Mouse (Mus musculus) limb, embryonic 13.5 days (tissue): ENCODE results near the gene Dnajb3. TPM values are rescaled to one million over a fixed set of nuclear protein-coding genes. Genes with fewer than 3 reads are reported as not detected.
A peak's percentile ranks its signal among the peaks of the same experiment; 100 is the strongest.

ENCODE experiments used
- ATAC-seq: fragments of 200-750 bp; cut with Nextera tagmentation; 2 replicates; pipeline ENCODE4 v1.8.0; 2017; ENCODE audit warnings: low read depth, moderate number of reproducible peaks, moderate TSS enrichment; ENCODE audit not compliant: low FRiP score
- H3K27ac ChIP-seq: fragments of 300-500 bp; sonication (generic); 2 replicates; pipeline ENCODE4 v1.5.1; 2015; ENCODE audit warnings: inconsistent platforms, mild to moderate bottlenecking, moderate library complexity
- H3K27me3 ChIP-seq: fragments of 300-500 bp; sonication (generic); 2 replicates; pipeline ENCODE4 v1.6.1; 2015; ENCODE audit warnings: mild to moderate bottlenecking, inconsistent platforms
- H3K36me3 ChIP-seq: fragments of 300-500 bp; sonication (generic); 2 replicates; pipeline ENCODE4 v1.6.1; 2015; ENCODE audit warnings: inconsistent platforms, mild to moderate bottlenecking, moderate library complexity
- H3K4me1 ChIP-seq: fragments of 300-500 bp; sonication (generic); 2 replicates; pipeline ENCODE4 v1.6.1; 2015; ENCODE audit warnings: inconsistent platforms
- H3K4me2 ChIP-seq: fragments of 300-500 bp; sonication (generic); replicated peaks from 2 replicates; pipeline ENCODE4 v1.6.1; 2015; ENCODE audit warnings: inconsistent platforms, mild to moderate bottlenecking, moderate library complexity
- H3K4me3 ChIP-seq: fragments of 300-500 bp; sonication (generic); 2 replicates; pipeline ENCODE4 v1.5.1; 2015; ENCODE audit warnings: moderate library complexity, mild to moderate bottlenecking, inconsistent platforms
- H3K9ac ChIP-seq: fragments of 300-500 bp; sonication (generic); 2 replicates; pipeline ENCODE4 v1.6.1; 2015; ENCODE audit warnings: mild to moderate bottlenecking, inconsistent platforms
- H3K9me3 ChIP-seq: fragments of 300-500 bp; sonication (generic); 2 replicates; pipeline ENCODE4 v1.6.1; 2016; ENCODE audit warnings: inconsistent platforms
- WGBS: fragments of 180-500 bp; shearing (Covaris S2); methylation state at CpG from one replicate; pipeline ENCODE4 v1.1.7; 2015; 5-methylcytosine and 5-hydroxymethylcytosine counted together
- polyA plus RNA-seq: library from polyadenylated mRNA; unstranded; fragments of >200 nt; fragmentation: Nextera tagmentation; extraction: Ambion mirVana; gene quantifications from 2 replicates; pipeline ENCODE4 v1.2.1, GENCODE M21; 2015

Dnajb3 gene
- 13.1 and 13.3 TPM in 2 replicates for polyA plus RNA-seq

- peak within 1 kb of the TSS; percentile 74 for H3K9ac ChIP-seq
- 0 out of 2 replicates have a peak within 1 kb of the TSS, but pooled peaks have one; percentile 22 for H3K27ac ChIP-seq
- peak within 1 kb of the TSS; percentile 53 for H3K4me3 ChIP-seq
- H3K4me1 ChIP-seq, result no peaks in the 10 kb centered on the region
- H3K9me3 ChIP-seq, result peaks cover 9% of the 10 kb centered on the region; the same call in 1 of the 2 replicates
- H3K36me3 ChIP-seq, result peaks cover 5% of the 10 kb centered on the region; the same call in 1 of the 2 replicates
- no peaks in the 10 kb centered on the region for H3K27me3 ChIP-seq
- 7% methylated on average over 62 of the region's 62 CpGs for WGBS
- peak; percentile 98 for ATAC-seq
- peak within 1 kb of the TSS; percentile 75 for H3K4me2 ChIP-seq
These were observed at the start of gene Dnajb3 for GRCm38 (mm10) chr1:88205294-88205922. Gene Dnajb3, minus strand, starts transcription at chr1:88205782.

- Histone ChIP-seq H3K9me3 (peaks cover 77% of the 10 kb centered on the region), H3K4me2 (no peak overlapping the region), H3K4me3 (no peak overlapping the region), H3K27ac (no peak overlapping the region), H3K27me3 (no peaks in the 10 kb centered on the region), H3K36me3 (peaks cover 8% of the 10 kb centered on the region), H3K9ac (no peak overlapping the region), H3K4me1 (no peaks in the 10 kb centered on the region)
- 87% methylated on average over 12 of the region's 12 CpGs for WGBS
- ATAC-seq, result no peak
These were observed 49.3 kb upstream of the Dnajb3 start for GRCm38 (mm10) chr1:88254793-88255465.

- Histone ChIP-seq H3K4me2 (no peak overlapping the region), H3K4me3 (no peak overlapping the region), H3K9me3 (peaks cover 85% of the 10 kb centered on the region), H3K4me1 (no peaks in the 10 kb centered on the region), H3K27ac (no peak overlapping the region), H3K27me3 (no peaks in the 10 kb centered on the region), H3K36me3 (no peaks in the 10 kb centered on the region), H3K9ac (no peak overlapping the region)
- WGBS, result 68% methylated on average over 6 of the region's 6 CpGs
- ATAC-seq, result no peak
These were observed 48.0 kb upstream of the Dnajb3 start for GRCm38 (mm10) chr1:88253540-88253939.

GRCm38 (mm10) chr1:88253106-88253505 is 47.5 kb upstream of the Dnajb3 start:
- Histone ChIP-seq H3K9me3 (peaks cover 86% of the 10 kb centered on the region), H3K9ac (no peak overlapping the region), H3K4me3 (no peak overlapping the region), H3K4me2 (no peak overlapping the region), H3K27me3 (no peaks in the 10 kb centered on the region), H3K27ac (no peak overlapping the region), H3K4me1 (no peaks in the 10 kb centered on the region), H3K36me3 (no peaks in the 10 kb centered on the region)
- WGBS, result 75% methylated on average over 8 of the region's 8 CpGs
- no peak for ATAC-seq

- Histone ChIP-seq H3K9me3 (peaks cover 87% of the 10 kb centered on the region), H3K36me3 (no peaks in the 10 kb centered on the region), H3K4me3 (no peak overlapping the region), H3K27ac (no peak overlapping the region), H3K4me1 (no peaks in the 10 kb centered on the region), H3K9ac (no peak overlapping the region), H3K27me3 (no peaks in the 10 kb centered on the region), H3K4me2 (no peak overlapping the region)
- ATAC-seq, result no peak
- WGBS, result 81% methylated on average over 5 of the region's 5 CpGs
These were observed 44.4 kb upstream of the Dnajb3 start for GRCm38 (mm10) chr1:88250023-88250422.

- no peaks in the 10 kb centered on the region for H3K36me3 ChIP-seq
- WGBS, result 75% methylated on average over 7 of the region's 7 CpGs
- H3K4me2 ChIP-seq, result no peak overlapping the region
- peaks cover 87% of the 10 kb centered on the region for H3K9me3 ChIP-seq
- ATAC-seq, result no peak
- no peaks in the 10 kb centered on the region for H3K27me3 ChIP-seq
- no peak overlapping the region for H3K4me3 ChIP-seq
- H3K9ac ChIP-seq, result no peak overlapping the region
- no peaks in the 10 kb centered on the region for H3K4me1 ChIP-seq
- no peak overlapping the region for H3K27ac ChIP-seq
These were observed 44.0 kb upstream of the Dnajb3 start for GRCm38 (mm10) chr1:88249596-88249995.

GRCm38 (mm10) chr1:88248658-88249057 is 43.1 kb upstream of the Dnajb3 start:
- peaks cover 91% of the 10 kb centered on the region for H3K9me3 ChIP-seq
- H3K4me2 ChIP-seq, result no peak overlapping the region
- no peak overlapping the region for H3K9ac ChIP-seq
- H3K4me3 ChIP-seq, result no peak overlapping the region
- WGBS, result 67% methylated on average over 4 of the region's 4 CpGs
- no peak for ATAC-seq
- H3K4me1 ChIP-seq, result no peaks in the 10 kb centered on the region
- H3K27me3 ChIP-seq, result no peaks in the 10 kb centered on the region
- H3K36me3 ChIP-seq, result no peaks in the 10 kb centered on the region
- no peak overlapping the region for H3K27ac ChIP-seq

GRCm38 (mm10) chr1:88247660-88248059 is 42.1 kb upstream of the Dnajb3 start:
- Histone ChIP-seq H3K36me3 (no peaks in the 10 kb centered on the region), H3K4me3 (no peak overlapping the region), H3K9ac (no peak overlapping the region), H3K4me1 (no peaks in the 10 kb centered on the region), H3K4me2 (no peak overlapping the region), H3K27me3 (no peaks in the 10 kb centered on the region), H3K27ac (no peak overlapping the region), H3K9me3 (peaks cover 94% of the 10 kb centered on the region)
- no peak for ATAC-seq
- WGBS, result 55% methylated on average over 2 of the region's 2 CpGs

GRCm38 (mm10) chr1:88246386-88246785 is 40.8 kb upstream of the Dnajb3 start:
- 44% methylated on average over 6 of the region's 6 CpGs for whole genome bisulfite sequencing

GRCm38 (mm10) chr1:88245881-88246280 is 40.3 kb upstream of the Dnajb3 start:
- H3K9me3 ChIP-seq, result peaks cover 96% of the 10 kb centered on the region
- no peak for ATAC-seq
- no peaks in the 10 kb centered on the region for H3K27me3 ChIP-seq
- no peak overlapping the region for H3K27ac ChIP-seq
- 76% methylated on average over 6 of the region's 6 CpGs for WGBS
- no peaks in the 10 kb centered on the region for H3K4me1 ChIP-seq
- no peak overlapping the region for H3K4me2 ChIP-seq
- no peaks in the 10 kb centered on the region for H3K36me3 ChIP-seq
- no peak overlapping the region for H3K4me3 ChIP-seq
- H3K9ac ChIP-seq, result no peak overlapping the region

More at GRCm38 (mm10) chr1:88246386-88246785, 40.8 kb upstream of the Dnajb3 start:
- Histone ChIP-seq H3K4me3 (no peak overlapping the region), H3K27ac (no peak overlapping the region), H3K4me1 (no peaks in the 10 kb centered on the region), H3K9ac (no peak overlapping the region), H3K9me3 (peaks cover 96% of the 10 kb centered on the region), H3K4me2 (no peak overlapping the region), H3K36me3 (no peaks in the 10 kb centered on the region), H3K27me3 (no peaks in the 10 kb centered on the region)
- no peak for ATAC-seq

- H3K4me2 ChIP-seq, result no peak overlapping the region
- peaks cover 96% of the 10 kb centered on the region for H3K9me3 ChIP-seq
- WGBS, result 63% methylated on average over 5 of the region's 5 CpGs
- H3K4me1 ChIP-seq, result no peaks in the 10 kb centered on the region
- no peak overlapping the region for H3K4me3 ChIP-seq
- H3K27ac ChIP-seq, result no peak overlapping the region
- no peaks in the 10 kb centered on the region for H3K36me3 ChIP-seq
- no peak overlapping the region for H3K9ac ChIP-seq
- no peak for ATAC-seq
- H3K27me3 ChIP-seq, result no peaks in the 10 kb centered on the region
These were observed 38.3 kb upstream of the Dnajb3 start for GRCm38 (mm10) chr1:88243861-88244260.

- H3K27ac ChIP-seq, result no peak overlapping the region
- ATAC-seq, result no peak
These were observed 35.0 kb upstream of the Dnajb3 start for GRCm38 (mm10) chr1:88240579-88240978.

More at GRCm38 (mm10) chr1:88240579-88240978, 35.0 kb upstream of the Dnajb3 start:
- Histone ChIP-seq H3K9ac (no peak overlapping the region), H3K4me3 (no peak overlapping the region), H3K36me3 (no peaks in the 10 kb centered on the region), H3K4me2 (no peak overlapping the region), H3K4me1 (no peaks in the 10 kb centered on the region), H3K9me3 (peaks cover 94% of the 10 kb centered on the region), H3K27me3 (no peaks in the 10 kb centered on the region)
- WGBS, result 70% methylated on average over 4 of the region's 4 CpGs
